Mouse (Mus musculus): ENCODE measurements around the gene Colec11. TPM values are rescaled to one million over a fixed set of nuclear protein-coding genes. Genes with fewer than 3 reads are reported as not detected.

Colec11 gene
- polyA plus RNA-seq, 1 experiment: not detected

GRCm38 (mm10) chr12:28590428-28590827 is 32.7 kb downstream of the Colec11 start:
- no peak overlapping the region for H3K27ac ChIP-seq (ENCODE audit: insufficient read depth, low read depth, low read length)
- TF ChIP-seq CTCF (IDR thresholded peaks at IDR 0.05; ENCODE audit: insufficient read depth, low read depth, low read length) (no peak), POLR2A (IDR thresholded peaks at IDR 0.05; ENCODE audit: insufficient read depth, low read depth, low read length) (no peak)
- H3K4me3 ChIP-seq (ENCODE audit: insufficient read depth, low read depth, low read length): no peak overlapping the region
- 66% methylated on average over 13 of the region's 13 CpGs for WGBS
- H3K4me1 ChIP-seq (ENCODE audit: control insufficient read depth, insufficient read depth, low read length): peaks cover 16% of the 10 kb centered on the region

- WGBS: 9% methylated on average over 24 of the region's 24 CpGs
- peak overlapping the region; percentile 22 for H3K4me3 ChIP-seq (ENCODE audit: insufficient read depth, low read depth, low read length)
- H3K4me1 ChIP-seq (ENCODE audit: control insufficient read depth, insufficient read depth, low read length): peaks cover 16% of the 10 kb centered on the region
- peak; percentile 79 for TF ChIP-seq CTCF (IDR thresholded peaks at IDR 0.05; ENCODE audit: insufficient read depth, low read depth, low read length)
- TF ChIP-seq POLR2A (IDR thresholded peaks at IDR 0.05; ENCODE audit: insufficient read depth, low read depth, low read length): no peak
- peak overlapping the region; percentile 43; the same call in 1 of the 2 replicates for H3K27ac ChIP-seq (ENCODE audit: insufficient read depth, low read depth, low read length)
These were observed 33.9 kb downstream of the Colec11 start for GRCm38 (mm10) chr12:28589090-28589868.

- 0 out of 2 replicates have a peak overlapping the region, but pooled peaks have one; percentile 25 for H3K27ac ChIP-seq (ENCODE audit: insufficient read depth, low read depth, low read length)
- TF ChIP-seq POLR2A (IDR thresholded peaks at IDR 0.05; ENCODE audit: insufficient read depth, low read depth, low read length): no peak
- TF ChIP-seq CTCF (IDR thresholded peaks at IDR 0.05; ENCODE audit: insufficient read depth, low read depth, low read length): no peak
- 40% methylated on average over 6 of the region's 6 CpGs for WGBS
- H3K4me1 ChIP-seq (ENCODE audit: control insufficient read depth, insufficient read depth, low read length): peaks cover 19% of the 10 kb centered on the region
- no peak overlapping the region for H3K4me3 ChIP-seq (ENCODE audit: insufficient read depth, low read depth, low read length)
These were observed 35.2 kb downstream of the Colec11 start for GRCm38 (mm10) chr12:28587949-28588348.

- TF ChIP-seq POLR2A (IDR thresholded peaks at IDR 0.05; ENCODE audit: insufficient read depth, low read depth, low read length) (no peak), CTCF (IDR thresholded peaks at IDR 0.05; ENCODE audit: insufficient read depth, low read depth, low read length) (no peak)
- no peak overlapping the region for H3K4me3 ChIP-seq (ENCODE audit: insufficient read depth, low read depth, low read length)
- H3K27ac ChIP-seq (ENCODE audit: insufficient read depth, low read depth, low read length): no peak overlapping the region
- 42% methylated on average over 3 of the region's 3 CpGs for whole genome bisulfite sequencing
- peaks cover 14% of the 10 kb centered on the region for H3K4me1 ChIP-seq (ENCODE audit: control insufficient read depth, insufficient read depth, low read length)
These were observed 39.1 kb downstream of the Colec11 start for GRCm38 (mm10) chr12:28584036-28584435.

GRCm38 (mm10) chr12:28582423-28582822 is 40.8 kb downstream of the Colec11 start, which contains the start of gene Allc:
TSS of gene Allc (minus strand) at chr12:28582523.
- no peak within 1 kb of the TSS for H3K4me3 ChIP-seq (ENCODE audit: insufficient read depth, low read depth, low read length)
- H3K27ac ChIP-seq (ENCODE audit: insufficient read depth, low read depth, low read length): no peak within 1 kb of the TSS
- WGBS: 92% methylated on average over 8 of the region's 8 CpGs
- TF ChIP-seq POLR2A (IDR thresholded peaks at IDR 0.05; ENCODE audit: insufficient read depth, low read depth, low read length) (no peak), CTCF (IDR thresholded peaks at IDR 0.05; ENCODE audit: insufficient read depth, low read depth, low read length) (no peak)
- H3K4me1 ChIP-seq (ENCODE audit: control insufficient read depth, insufficient read depth, low read length): 0 out of 2 replicates have a peak, but pooled peaks cover 3% of the 10 kb centered on the region

- WGBS: 47% methylated on average over 4 of the region's 4 CpGs
- Histone ChIP-seq H3K27ac (ENCODE audit: insufficient read depth, low read depth, low read length) (no peak overlapping the region), H3K4me1 (ENCODE audit: control insufficient read depth, insufficient read depth, low read length) (peaks cover 8% of the 10 kb centered on the region), H3K4me3 (ENCODE audit: insufficient read depth, low read depth, low read length) (no peak overlapping the region)
- TF ChIP-seq CTCF (IDR thresholded peaks at IDR 0.05; ENCODE audit: insufficient read depth, low read depth, low read length) (0 out of 2 replicates have a peak, but pooled peaks have one; percentile 12), POLR2A (IDR thresholded peaks at IDR 0.05; ENCODE audit: insufficient read depth, low read depth, low read length) (no peak)
These were observed 44.0 kb downstream of the Colec11 start for GRCm38 (mm10) chr12:28579132-28579531.

GRCm38 (mm10) chr12:28578147-28578546 is 45.0 kb downstream of the Colec11 start:
- Histone ChIP-seq H3K27ac (ENCODE audit: insufficient read depth, low read depth, low read length) (no peak overlapping the region), H3K4me1 (ENCODE audit: control insufficient read depth, insufficient read depth, low read length) (peaks cover 7% of the 10 kb centered on the region), H3K4me3 (ENCODE audit: insufficient read depth, low read depth, low read length) (no peak overlapping the region)
- TF ChIP-seq POLR2A (IDR thresholded peaks at IDR 0.05; ENCODE audit: insufficient read depth, low read depth, low read length) (no peak), CTCF (IDR thresholded peaks at IDR 0.05; ENCODE audit: insufficient read depth, low read depth, low read length) (no peak)
- WGBS: 92% methylated on average over 3 of the region's 3 CpGs

GRCm38 (mm10) chr12:28575366-28576070 is 47.7 kb downstream of the Colec11 start:
- TF ChIP-seq CTCF (IDR thresholded peaks at IDR 0.05; ENCODE audit: insufficient read depth, low read depth, low read length) (no peak), POLR2A (IDR thresholded peaks at IDR 0.05; ENCODE audit: insufficient read depth, low read depth, low read length) (no peak)
- Histone ChIP-seq H3K4me3 (ENCODE audit: insufficient read depth, low read depth, low read length) (no peak overlapping the region), H3K27ac (ENCODE audit: insufficient read depth, low read depth, low read length) (no peak overlapping the region), H3K4me1 (ENCODE audit: control insufficient read depth, insufficient read depth, low read length) (peaks cover 7% of the 10 kb centered on the region)
- 58% methylated on average over 6 of the region's 6 CpGs for WGBS

- TF ChIP-seq CTCF (IDR thresholded peaks at IDR 0.05; ENCODE audit: insufficient read depth, low read depth, low read length) (no peak), POLR2A (IDR thresholded peaks at IDR 0.05; ENCODE audit: insufficient read depth, low read depth, low read length) (no peak)
- no peak overlapping the region for H3K4me3 ChIP-seq (ENCODE audit: insufficient read depth, low read depth, low read length)
- no peak overlapping the region for H3K27ac ChIP-seq (ENCODE audit: insufficient read depth, low read depth, low read length)
- H3K4me1 ChIP-seq (ENCODE audit: control insufficient read depth, insufficient read depth, low read length): peaks cover 7% of the 10 kb centered on the region
- WGBS: 74% methylated on average over 2 of the region's 2 CpGs
These were observed 50.9 kb downstream of the Colec11 start for GRCm38 (mm10) chr12:28572241-28572640.
